Mouse (Mus musculus) E14TG2a.4 (cell line): ENCODE measurements at regions not wholly inside any gene's neighbourhood (a gene's known extent, or its start where the extent isn't known, plus 50 kb on each side); places are given as distances from the start of the nearest gene placed in this dataset.
A peak's percentile ranks its signal among the peaks of the same experiment; 100 is the strongest.

Experiments used
- H3K27me3 ChIP-seq: 2 replicates; pipeline ENCODE4 v1.6.1; 2014; ENCODE audit warnings: low read length, control low read depth; ENCODE audit not compliant: insufficient read depth
- H3K36me3 ChIP-seq: 2 replicates; pipeline ENCODE4 v1.6.1; 2014; ENCODE audit warnings: low read length, control low read depth; ENCODE audit not compliant: insufficient read depth
- H3K4me1 ChIP-seq: replicated peaks from 2 replicates; pipeline ENCODE4 v1.6.1; 2014; ENCODE audit warnings: low read depth, low read length, control low read depth
- H3K4me3 ChIP-seq: replicated peaks from 2 replicates; pipeline ENCODE4 v1.5.1; 2014; ENCODE audit warnings: mild to moderate bottlenecking, low read length
- H3K9me3 ChIP-seq: 2 replicates; pipeline ENCODE4 v1.6.1; 2014; ENCODE audit warnings: low read length, control low read depth
- CTCF ChIP-seq: conservative IDR thresholded peaks from 2 replicates; pipeline ENCODE4 v1.5.1; 2014; ENCODE audit warnings: low read length
- NANOG ChIP-seq: IDR thresholded peaks from 2 replicates; pipeline ENCODE4 v1.6.1; 2014; ENCODE audit warnings: borderline replicate concordance, low read length, mixed read lengths
- POU5F1 ChIP-seq: IDR thresholded peaks from 2 replicates; pipeline ENCODE4 v1.6.1; 2014; ENCODE audit warnings: low read length, borderline replicate concordance

DNA sequence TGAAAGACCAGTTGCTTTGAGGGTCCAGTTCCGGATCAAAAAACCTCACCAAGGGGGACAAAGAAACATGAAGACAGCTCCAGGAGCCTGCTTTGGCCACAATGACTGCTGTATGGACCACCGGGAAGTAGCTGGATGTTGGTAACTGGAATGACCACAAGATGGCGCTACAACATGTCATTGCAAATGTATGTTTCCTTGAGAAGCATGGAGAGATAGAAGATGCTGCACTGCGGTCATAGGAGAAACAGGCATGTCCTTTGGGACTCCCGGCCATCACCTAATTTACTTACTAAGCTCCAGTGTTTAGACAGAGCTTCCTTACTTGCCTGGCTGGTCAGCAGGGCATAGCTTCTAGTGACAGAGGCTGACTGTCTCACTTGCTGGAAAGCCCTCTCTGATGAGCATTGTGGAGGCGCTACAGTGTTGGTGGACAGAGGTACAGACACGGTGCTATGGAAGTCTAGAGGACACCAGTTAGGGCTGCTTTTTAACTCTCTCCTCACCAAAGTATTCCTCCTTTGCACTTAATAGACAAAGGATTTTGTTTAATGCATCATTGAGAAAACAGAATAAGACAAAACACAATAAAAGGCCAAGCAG lies 118.2 kb downstream of the Tcp10c start:
- no peaks in the 10 kb centered on the region for H3K9me3 ChIP-seq
- no peak overlapping the region for H3K4me3 ChIP-seq
- H3K27me3 ChIP-seq: peaks cover 2% of the 10 kb centered on the region; the same call in 1 of the 2 replicates
- TF ChIP-seq CTCF: peak; percentile 57
- TF ChIP-seq POU5F1: no peak
- no peaks in the 10 kb centered on the region for H3K4me1 ChIP-seq
- no peaks in the 10 kb centered on the region for H3K36me3 ChIP-seq

DNA sequence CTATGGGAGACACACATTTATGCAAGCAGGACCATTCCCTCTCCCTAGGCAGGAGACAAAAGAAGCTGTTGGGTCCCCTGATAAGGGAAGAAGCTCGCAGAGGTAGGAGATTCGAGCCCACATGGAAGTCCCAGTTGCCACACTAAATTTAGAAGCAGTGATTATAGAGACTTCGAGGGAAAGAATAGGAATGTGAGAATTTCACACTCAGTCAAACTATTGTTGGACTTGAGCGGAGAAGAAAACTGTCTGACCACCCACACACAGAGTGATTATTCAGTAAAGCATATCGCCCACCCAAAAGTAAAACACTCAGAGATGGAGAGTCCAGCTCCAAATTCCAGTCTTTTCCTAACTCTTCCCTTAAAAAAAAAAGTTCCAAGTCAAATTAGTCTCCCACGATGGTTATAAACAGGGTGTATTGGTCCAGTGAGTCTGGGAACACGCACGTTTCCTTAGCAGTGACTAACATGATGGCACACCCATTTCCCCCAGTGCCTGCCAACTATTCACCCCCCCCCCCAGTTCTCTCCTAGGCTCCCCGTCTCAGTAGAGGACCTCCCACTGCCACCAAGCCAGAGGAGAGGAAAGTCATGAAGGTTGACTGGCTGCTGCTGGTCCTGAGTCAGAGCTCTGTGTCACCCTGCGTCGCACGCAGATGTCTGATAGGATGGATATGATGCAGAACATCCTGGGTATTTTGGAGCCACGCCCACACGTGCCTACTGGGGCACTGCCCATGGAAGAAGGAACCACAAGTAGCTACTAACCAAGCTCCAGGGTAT lies 120.1 kb downstream of the Tcp10c start:
- Histone ChIP-seq H3K4me1 (peaks cover 8% of the 10 kb centered on the region), H3K4me3 (no peak overlapping the region), H3K9me3 (no peaks in the 10 kb centered on the region), H3K36me3 (no peaks in the 10 kb centered on the region), H3K27me3 (peaks cover 2% of the 10 kb centered on the region; the same call in 1 of the 2 replicates)
- no peak for TF ChIP-seq POU5F1
- no peak for TF ChIP-seq CTCF
- no peak for TF ChIP-seq NANOG

DNA sequence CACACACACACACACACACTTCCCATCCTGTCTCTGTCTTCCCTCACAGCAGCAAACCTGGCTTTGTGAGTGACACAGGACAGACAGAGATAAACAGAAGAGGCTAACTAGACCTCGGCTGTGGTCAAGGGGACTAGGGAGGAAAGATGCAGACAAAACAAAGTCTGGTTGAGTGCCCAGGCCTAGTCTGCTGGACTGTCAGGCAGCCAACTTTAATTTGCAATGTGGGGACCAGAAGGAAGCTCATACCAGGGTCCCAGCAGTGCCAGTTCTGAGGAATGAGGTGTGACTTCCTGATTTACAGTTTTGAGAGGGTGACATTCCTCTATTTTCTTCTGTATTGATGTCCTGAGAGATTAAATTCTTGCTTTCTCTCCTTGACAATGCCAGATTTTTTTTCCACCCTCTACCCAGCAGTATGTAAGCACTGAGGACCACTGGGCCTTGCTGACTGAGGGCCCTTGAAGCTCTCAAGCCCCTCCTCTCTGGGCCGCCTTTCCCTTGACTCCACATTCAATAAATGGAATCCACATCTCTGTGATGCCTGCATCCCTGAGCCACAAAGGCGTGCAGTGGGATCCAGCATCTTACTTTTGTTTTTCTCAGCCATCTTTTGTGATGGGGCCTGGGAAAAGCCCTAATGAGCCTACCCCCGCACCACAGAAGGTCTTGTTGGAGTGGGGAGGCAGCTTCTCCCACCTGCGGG lies 124.6 kb downstream of the Tcp10c start:
- Histone ChIP-seq H3K27me3 (peaks cover 2% of the 10 kb centered on the region; the same call in 1 of the 2 replicates), H3K4me3 (no peak overlapping the region), H3K36me3 (no peaks in the 10 kb centered on the region), H3K4me1 (peaks cover 10% of the 10 kb centered on the region), H3K9me3 (no peaks in the 10 kb centered on the region)
- TF ChIP-seq CTCF (no peak), NANOG (no peak), POU5F1 (no peak)

GRCm38 (mm10) chr17:13479572-13480063 lies 125.2 kb downstream of the Tcp10c start:
- Histone ChIP-seq H3K9me3 (no peaks in the 10 kb centered on the region), H3K36me3 (no peaks in the 10 kb centered on the region), H3K4me1 (peaks cover 10% of the 10 kb centered on the region), H3K4me3 (no peak overlapping the region), H3K27me3 (no peaks in the 10 kb centered on the region)
- TF ChIP-seq NANOG (no peak), POU5F1 (no peak), CTCF (no peak)

DNA sequence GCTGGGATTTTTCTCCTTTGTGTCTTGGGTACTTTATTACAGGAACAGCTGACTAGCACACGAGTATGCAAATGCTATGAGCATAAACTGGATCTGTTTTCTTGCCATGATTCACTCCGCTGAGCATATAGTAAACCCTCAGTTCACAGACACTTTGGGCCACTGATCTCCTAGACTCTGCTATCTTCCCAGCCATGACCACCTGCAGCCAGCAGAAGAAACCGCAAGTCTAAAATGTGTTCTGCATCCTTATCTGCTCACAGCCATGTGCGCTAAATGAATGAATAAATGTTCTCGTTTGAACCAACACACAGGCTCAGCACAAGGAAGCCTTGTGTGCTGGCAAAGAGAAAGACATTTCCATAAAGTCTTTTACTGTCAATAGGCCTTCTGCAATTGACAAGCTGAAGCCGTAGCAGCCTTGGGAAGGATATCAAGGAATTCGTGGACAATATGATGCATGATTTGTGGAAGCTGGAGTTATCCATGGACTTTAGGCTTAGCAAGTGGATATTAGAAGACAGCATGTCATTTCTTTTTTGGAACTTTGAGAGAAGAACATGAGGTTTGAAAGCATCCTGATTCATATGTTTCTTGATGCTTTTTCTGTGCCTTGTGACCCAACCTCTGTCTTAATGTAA lies 127.2 kb downstream of the Tcp10c start:
- Histone ChIP-seq H3K4me3 (no peak overlapping the region), H3K36me3 (no peaks in the 10 kb centered on the region), H3K9me3 (no peaks in the 10 kb centered on the region), H3K27me3 (no peaks in the 10 kb centered on the region), H3K4me1 (peaks cover 10% of the 10 kb centered on the region)
- TF ChIP-seq NANOG (no peak), POU5F1 (no peak), CTCF (no peak)

DNA sequence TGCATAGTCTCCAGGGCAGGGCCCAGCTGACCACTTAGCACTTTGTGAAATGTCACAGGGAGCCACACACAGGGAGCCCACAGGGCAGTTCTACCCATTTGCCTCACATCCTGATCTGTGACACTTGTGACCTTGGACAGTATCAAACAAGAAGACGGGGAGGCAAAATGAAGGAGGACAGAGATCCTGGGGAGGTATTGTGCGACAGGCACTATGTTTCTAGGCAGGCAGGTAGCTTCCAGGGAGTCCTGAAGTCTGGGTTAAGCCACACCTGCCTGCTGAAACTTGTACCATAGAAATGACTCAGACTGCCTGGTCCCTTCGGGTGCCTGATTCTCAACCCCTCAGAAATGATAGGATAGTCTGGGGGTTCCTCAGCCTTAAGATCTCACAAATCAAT lies 127.8 kb downstream of the Tcp10c start:
- TF ChIP-seq POU5F1: no peak
- TF ChIP-seq CTCF: no peak
- no peak for TF ChIP-seq NANOG
- Histone ChIP-seq H3K36me3 (no peaks in the 10 kb centered on the region), H3K4me1 (peaks cover 10% of the 10 kb centered on the region), H3K9me3 (peaks cover under 1% of the 10 kb centered on the region), H3K27me3 (no peaks in the 10 kb centered on the region), H3K4me3 (no peak overlapping the region)

GRCm38 (mm10) chr17:13487291-13488215 lies 133.2 kb downstream of the Tcp10c start:
- no peak overlapping the region for H3K4me3 ChIP-seq
- no peak for TF ChIP-seq NANOG
- TF ChIP-seq POU5F1: no peak
- no peak for TF ChIP-seq CTCF
- H3K9me3 ChIP-seq: peaks cover 11% of the 10 kb centered on the region
- H3K36me3 ChIP-seq: no peaks in the 10 kb centered on the region
- no peaks in the 10 kb centered on the region for H3K4me1 ChIP-seq
- no peaks in the 10 kb centered on the region for H3K27me3 ChIP-seq
